Mouse (Mus musculus) heart, adult 2 months (tissue): ENCODE data around the gene Scn10a. TPM values are rescaled to one million over a fixed set of nuclear protein-coding genes. Genes with fewer than 3 reads are reported as not detected.

Experiments
- DNase-seq, 2 experiments: peaks; one replicate each; pipeline ENCODE4 v3.0.0; 2021
- H3K27ac ChIP-seq: fragments of 200-600 bp; 2 replicates; pipeline ENCODE4 v1.8.1; 2022
- H3K27me3 ChIP-seq: fragments of 200-500 bp; 2 replicates; pipeline ENCODE4 v1.6.1; 2012; ENCODE audit warnings: mild to moderate bottlenecking, low read length, inconsistent platforms, mixed read lengths; ENCODE audit not compliant: control insufficient read depth, insufficient read depth
- H3K36me3 ChIP-seq: fragments of 200-500 bp; 2 replicates; pipeline ENCODE4 v1.6.1; 2012; ENCODE audit warnings: low read length, inconsistent platforms; ENCODE audit not compliant: control insufficient read depth, insufficient read depth
- H3K4me1 ChIP-seq: fragments of 200-500 bp; 2 replicates; pipeline ENCODE4 v1.6.1; 2011; ENCODE audit warnings: low read length; ENCODE audit not compliant: control insufficient read depth, insufficient read depth
- H3K4me3 ChIP-seq: fragments of 200-600 bp; 2 replicates; pipeline ENCODE4 v1.8.1; 2022
- H3K79me2 ChIP-seq: fragments of 200-500 bp; replicated peaks from 2 replicates; pipeline ENCODE4 v1.6.1; 2012; ENCODE audit warnings: mild to moderate bottlenecking, inconsistent platforms, low read length, moderate library complexity, mixed read lengths; ENCODE audit not compliant: control insufficient read depth, insufficient read depth
- H3K9ac ChIP-seq: fragments of 200-500 bp; 2 replicates; pipeline ENCODE4 v1.6.1; 2012; ENCODE audit warnings: low read depth, mild to moderate bottlenecking, control low read depth, inconsistent platforms, low read length, mixed read lengths
- CTCF ChIP-seq: fragments of 200-600 bp; IDR thresholded peaks from 2 replicates; pipeline ENCODE4 v1.8.1; 2022; ENCODE audit warnings: antibody characterized with exemption, mild to moderate bottlenecking, moderate library complexity
- EP300 ChIP-seq: fragments of 200-500 bp; IDR thresholded peaks from 2 replicates; pipeline ENCODE4 v1.6.1; 2011; ENCODE audit warnings: low read depth, low read length, control low read depth; ENCODE audit not compliant: insufficient read depth
- POLR2A ChIP-seq: fragments of 200-500 bp; IDR thresholded peaks from 2 replicates; pipeline ENCODE4 v1.6.1; 2011; ENCODE audit warnings: mild to moderate bottlenecking, low read depth, low read length, control low read depth; ENCODE audit not compliant: insufficient read depth
- WGBS: fragments of 180-500 bp; shearing (Covaris S2); methylation state at CpG from one replicate; pipeline ENCODE4 v1.1.7; 2018; 5-methylcytosine and 5-hydroxymethylcytosine counted together
- intact Hi-C: fragments of 180-260 bp; cut with DNase I; formaldehyde crosslinking; loops from one replicate; pipeline ENCODE4 v1.15.1; 2025
- polyA plus RNA-seq: library from polyadenylated mRNA; depleted of rRNA; stranded (reverse); fragments of >200 nt; gene quantifications from 2 replicates; pipeline ENCODE4 v1.2.3, GENCODE M21; 2012
- total RNA-seq, 2 experiments: library from RNA; stranded (reverse); gene quantifications; 2 replicates each; pipeline ENCODE4 v1.2.3; 2021

Gene Scn10a
- total and polyA plus RNA-seq, 3 experiments, result 0.37 to 1.4 (median 0.70) TPM

DNA sequence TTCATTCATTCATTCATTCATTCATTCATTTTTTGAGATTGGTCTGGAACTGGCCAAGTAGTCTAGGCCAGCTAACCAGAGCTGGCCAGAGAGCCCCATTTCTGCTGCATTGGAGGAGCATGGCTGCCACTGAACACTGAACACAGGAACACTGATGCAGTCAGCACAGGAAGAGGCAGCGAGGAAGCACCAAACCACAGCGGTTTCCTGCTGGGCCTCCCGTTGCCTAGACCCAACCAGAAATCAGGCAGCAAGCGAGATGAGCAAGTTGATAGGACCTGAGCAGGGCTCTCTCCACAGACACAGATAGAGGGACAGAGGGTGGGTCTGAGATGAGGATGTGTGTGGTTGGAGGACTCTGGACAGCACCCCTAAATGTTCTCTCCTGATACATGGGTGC, 24.8 kb upstream of the Scn10a start:
- no peaks in the 10 kb centered on the region for H3K79me2 ChIP-seq
- WGBS, result 32% methylated on average over 4 of the region's 4 CpGs
- DNase-seq, result peak in 1 of 2 experiments; percentile 22
- no peaks in the 10 kb centered on the region for H3K36me3 ChIP-seq
- no peak overlapping the region for H3K4me3 ChIP-seq
- intact Hi-C loops, result no loop called here
- TF ChIP-seq EP300 (no peak), POLR2A (no peak), CTCF (no peak)
- no peak overlapping the region for H3K9ac ChIP-seq
- no peak overlapping the region for H3K27ac ChIP-seq
- no peaks in the 10 kb centered on the region for H3K27me3 ChIP-seq
- H3K4me1 ChIP-seq, result no peaks in the 10 kb centered on the region

DNA sequence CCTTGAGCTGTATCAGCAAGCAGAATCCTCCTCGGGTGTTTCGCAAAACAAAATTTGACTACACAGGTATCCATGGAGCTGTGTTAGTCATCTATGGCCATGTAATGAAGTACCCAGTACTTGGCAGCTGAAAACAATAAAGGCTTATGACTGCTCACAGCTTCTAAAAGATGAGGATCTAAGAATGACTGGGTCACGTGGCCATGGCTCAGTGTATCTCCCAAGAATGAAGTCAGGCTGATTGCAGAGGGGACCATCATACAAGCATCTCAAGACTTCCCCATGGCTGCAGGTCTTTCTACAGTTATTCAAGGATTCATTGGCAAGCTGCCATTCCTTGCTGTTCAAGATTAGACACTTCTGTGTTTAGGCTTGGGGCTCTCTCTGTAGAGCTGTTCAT, 24.2 kb upstream of the Scn10a start:
- H3K79me2 ChIP-seq, result no peaks in the 10 kb centered on the region
- TF ChIP-seq CTCF (no peak), POLR2A (no peak), EP300 (no peak)
- DNase-seq, result no peak
- 61% methylated on average over 3 of the region's 3 CpGs for WGBS
- no peak overlapping the region for H3K27ac ChIP-seq
- H3K4me1 ChIP-seq, result no peaks in the 10 kb centered on the region
- no peak overlapping the region for H3K9ac ChIP-seq
- intact Hi-C loops, result no loop called here
- H3K27me3 ChIP-seq, result no peaks in the 10 kb centered on the region
- H3K4me3 ChIP-seq, result no peak overlapping the region
- no peaks in the 10 kb centered on the region for H3K36me3 ChIP-seq

DNA sequence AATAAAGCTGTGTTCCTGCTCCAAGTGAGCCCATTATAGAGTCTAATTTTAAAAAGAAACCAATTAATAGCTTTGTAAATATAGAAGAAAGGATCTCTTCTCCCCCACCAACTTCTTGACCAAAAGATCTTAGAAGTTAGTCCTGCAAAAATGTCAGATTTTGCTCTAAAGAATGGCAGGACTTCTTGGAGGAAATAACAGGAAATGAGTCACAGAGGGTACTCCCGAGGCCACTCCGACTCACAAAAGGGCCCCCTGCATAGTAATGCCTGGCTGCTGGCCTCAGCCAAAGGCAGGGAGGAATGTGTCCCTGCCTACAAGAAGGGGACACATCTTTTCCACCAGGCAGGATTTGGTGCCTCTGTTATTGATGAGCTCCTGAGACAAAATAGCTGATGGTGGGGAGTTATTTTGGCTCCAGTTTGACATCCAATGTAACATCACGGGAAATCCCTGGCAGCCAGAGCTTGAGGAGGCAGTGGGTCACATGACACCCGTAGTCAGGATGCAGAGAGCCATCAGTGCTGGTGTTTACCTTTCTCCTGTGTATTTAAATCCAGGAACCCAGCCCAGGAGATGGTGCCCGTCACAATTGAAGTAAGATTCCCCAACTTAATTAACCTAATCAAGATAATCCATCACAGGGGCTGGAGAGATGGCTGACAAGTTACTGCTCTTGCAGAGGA, 22.1 kb upstream of the Scn10a start:
- Histone ChIP-seq H3K4me1 (no peaks in the 10 kb centered on the region), H3K27me3 (no peaks in the 10 kb centered on the region), H3K27ac (no peak overlapping the region), H3K9ac (no peak overlapping the region), H3K36me3 (no peaks in the 10 kb centered on the region), H3K4me3 (no peak overlapping the region), H3K79me2 (no peaks in the 10 kb centered on the region)
- no peak for DNase-seq
- intact Hi-C loops, result no loop called here
- TF ChIP-seq EP300, result no peak
- TF ChIP-seq CTCF, result no peak
- 42% methylated on average over 5 of the region's 5 CpGs for WGBS

DNA sequence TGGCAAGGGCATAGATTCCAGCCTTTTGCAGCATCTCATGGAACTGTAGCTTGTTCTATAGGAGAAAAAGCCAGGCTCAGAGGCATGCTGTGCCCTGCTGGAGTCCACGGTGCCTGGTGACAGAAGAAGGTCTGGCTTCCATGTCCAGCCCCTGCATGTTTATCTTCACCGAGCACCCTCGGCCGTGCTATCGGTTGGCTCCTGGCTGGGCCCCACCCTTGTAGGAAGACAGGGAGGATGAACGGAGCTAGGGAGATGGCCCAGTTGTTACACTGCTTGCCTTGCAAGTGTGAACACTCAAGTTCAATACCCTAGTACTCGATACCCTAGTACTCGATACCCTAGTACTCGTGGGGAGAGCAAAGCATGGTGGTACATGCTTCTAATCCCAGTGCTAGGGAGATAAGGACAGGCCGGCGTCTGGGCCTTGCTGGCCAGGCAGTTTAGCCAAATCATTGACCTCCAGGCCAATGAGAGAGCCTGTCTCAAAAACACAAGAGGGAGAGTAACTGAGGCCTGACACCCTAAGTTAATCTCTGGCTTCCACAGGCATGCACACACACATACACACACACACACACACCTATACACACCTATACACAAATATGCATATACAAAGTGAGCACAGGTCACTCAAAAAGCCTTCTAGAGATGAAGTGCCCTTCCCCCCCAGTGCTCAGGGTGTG, 9.4 kb upstream of the Scn10a start:
- peaks cover 1% of the 10 kb centered on the region; the same call in 1 of the 2 replicates for H3K4me1 ChIP-seq
- H3K36me3 ChIP-seq, result no peaks in the 10 kb centered on the region
- TF ChIP-seq EP300, result no peak
- TF ChIP-seq CTCF, result no peak
- no peak for TF ChIP-seq POLR2A
- H3K27me3 ChIP-seq, result no peaks in the 10 kb centered on the region
- DNase-seq, result no peak
- H3K27ac ChIP-seq, result no peak overlapping the region
- no peaks in the 10 kb centered on the region for H3K79me2 ChIP-seq
- 76% methylated on average over 11 of the region's 11 CpGs for WGBS
- H3K9ac ChIP-seq, result no peak overlapping the region
- intact Hi-C loops, result no loop called here
- H3K4me3 ChIP-seq, result no peak overlapping the region

DNA sequence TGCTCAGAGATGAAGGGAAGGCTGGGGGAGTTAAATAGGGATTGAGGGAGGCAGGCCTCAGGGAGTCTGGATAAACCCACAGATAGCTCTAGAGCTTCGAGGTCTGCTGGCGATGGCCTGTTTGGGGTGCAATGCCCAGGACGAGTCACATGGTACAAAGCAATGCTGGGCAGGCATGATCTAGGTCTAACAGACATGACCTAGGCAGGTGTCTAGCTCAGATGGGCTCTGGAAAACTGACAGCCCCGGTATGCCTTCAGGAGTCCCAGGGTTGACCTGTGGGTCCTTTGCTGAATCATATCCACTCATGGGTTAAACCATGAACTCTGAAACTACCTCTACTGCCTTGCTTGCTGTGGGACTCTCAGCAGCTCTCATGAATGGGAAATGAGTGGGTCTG, 7.9 kb upstream of the Scn10a start:
- intact Hi-C loops, result no loop called here
- no peaks in the 10 kb centered on the region for H3K4me1 ChIP-seq
- no peak for DNase-seq
- no peak for TF ChIP-seq CTCF
- no peak for TF ChIP-seq POLR2A
- TF ChIP-seq EP300, result no peak
- no peaks in the 10 kb centered on the region for H3K79me2 ChIP-seq
- WGBS, result 82% methylated on average over 4 of the region's 4 CpGs
- H3K9ac ChIP-seq, result no peak overlapping the region
- no peak overlapping the region for H3K4me3 ChIP-seq
- H3K36me3 ChIP-seq, result no peaks in the 10 kb centered on the region
- no peaks in the 10 kb centered on the region for H3K27me3 ChIP-seq
- H3K27ac ChIP-seq, result no peak overlapping the region

DNA sequence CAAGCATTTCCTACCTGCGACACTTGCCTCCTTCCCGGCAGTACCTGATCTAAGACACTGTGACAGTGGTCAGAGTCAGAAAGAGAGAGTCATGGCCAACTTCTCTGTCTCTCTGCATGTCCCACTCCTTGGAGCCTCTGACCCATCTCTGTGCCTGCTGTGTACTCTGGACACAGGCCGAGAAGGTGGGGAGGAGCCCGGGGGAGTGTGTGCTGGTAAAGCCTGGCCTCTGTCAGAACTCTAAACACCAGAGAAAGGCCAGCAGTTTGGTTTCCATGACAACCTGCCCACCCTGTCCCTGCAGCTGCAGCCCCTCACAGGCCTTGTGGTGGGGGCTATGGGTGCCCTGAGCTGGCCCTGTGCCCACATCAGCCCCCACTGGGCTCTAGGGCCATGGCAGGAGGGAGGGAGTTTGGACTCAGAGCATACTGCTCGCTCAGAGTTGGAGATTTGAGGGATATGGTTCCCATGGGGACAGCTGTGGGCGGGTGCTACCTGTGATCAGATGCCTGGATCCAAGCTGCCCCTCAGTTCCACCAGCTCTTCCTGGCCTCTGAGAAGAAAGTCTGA, 6.3 kb upstream of the Scn10a start:
- DNase-seq, result no peak
- Histone ChIP-seq H3K79me2 (no peaks in the 10 kb centered on the region), H3K27me3 (no peaks in the 10 kb centered on the region), H3K27ac (no peak overlapping the region), H3K36me3 (no peaks in the 10 kb centered on the region), H3K4me3 (no peak overlapping the region), H3K9ac (no peak overlapping the region), H3K4me1 (no peaks in the 10 kb centered on the region)
- 73% methylated on average over 6 of the region's 6 CpGs for WGBS
- intact Hi-C loops, result no loop called here
- TF ChIP-seq CTCF (no peak), EP300 (no peak)
